Mouse (Mus musculus) erythroblast, embryonic 14.5 days (primary cell): Measurements from ENCODE around the gene Foxn3. TPM values are rescaled to one million over a fixed set of nuclear protein-coding genes. Genes with fewer than 3 reads are reported as not detected.

Experiments used
- H3K27me3 ChIP-seq: 2 replicates; pipeline ENCODE4 v1.6.1; 2012; ENCODE audit warnings: inconsistent platforms; ENCODE audit not compliant: control insufficient read depth
- H3K36me3 ChIP-seq: 2 replicates; pipeline ENCODE4 v1.6.1; 2012; ENCODE audit warnings: mild to moderate bottlenecking, inconsistent platforms; ENCODE audit not compliant: control insufficient read depth
- H3K4me1 ChIP-seq: 2 replicates; pipeline ENCODE4 v1.6.1; 2012; ENCODE audit warnings: inconsistent platforms; ENCODE audit not compliant: control insufficient read depth
- H3K4me3 ChIP-seq: replicated peaks from 2 replicates; pipeline ENCODE3; 2012; ENCODE audit warnings: moderate library complexity, mild to moderate bottlenecking, inconsistent platforms
- H3K9me3 ChIP-seq: 2 replicates; pipeline ENCODE4 v1.6.1; 2012; ENCODE audit warnings: low read length, inconsistent platforms, mixed read lengths; ENCODE audit not compliant: control insufficient read depth
- GATA1 ChIP-seq: IDR thresholded peaks from 2 replicates; pipeline ENCODE4 v1.6.1; 2012; ENCODE audit warnings: low read length, inconsistent platforms, mixed read lengths
- TAL1 ChIP-seq: IDR thresholded peaks from 3 replicates; pipeline ENCODE4 v1.6.1; 2012; ENCODE audit warnings: low read length, inconsistent platforms, mixed read lengths
- polyA plus RNA-seq: library from polyadenylated mRNA; stranded (reverse); fragments of >175 nt; gene quantifications from 2 replicates; pipeline ENCODE4 v1.2.3, GENCODE M21; 2012

The Foxn3 gene
- polyA plus RNA-seq, 1 experiment: 0.84 TPM

DNA sequence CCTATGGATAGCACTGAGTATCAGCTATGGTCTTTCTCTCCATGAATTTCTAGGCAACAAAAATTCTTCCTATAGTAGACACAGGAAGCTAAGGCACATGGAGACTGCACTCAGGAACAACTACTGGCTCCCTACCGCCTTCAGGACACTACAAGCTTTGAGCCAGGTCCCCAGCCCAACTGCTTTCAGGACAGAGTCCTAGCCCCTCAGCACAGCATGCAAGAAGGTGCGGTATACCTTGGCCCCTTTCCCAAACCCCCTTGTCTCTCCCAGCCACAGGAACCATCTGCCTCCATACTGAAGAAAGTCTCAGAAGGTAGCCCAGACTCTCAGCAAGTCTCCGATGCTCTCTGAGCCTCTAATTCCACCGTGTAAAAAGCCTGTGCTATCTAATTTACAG, 189.8 kb downstream of the Foxn3 start:
- peaks cover 9% of the 10 kb centered on the region for H3K36me3 ChIP-seq
- H3K4me1 ChIP-seq: peaks cover 21% of the 10 kb centered on the region
- no peaks in the 10 kb centered on the region for H3K9me3 ChIP-seq
- no peak for TF ChIP-seq TAL1
- TF ChIP-seq GATA1: no peak
- H3K27me3 ChIP-seq: no peaks in the 10 kb centered on the region
- H3K4me3 ChIP-seq: no peak overlapping the region

DNA sequence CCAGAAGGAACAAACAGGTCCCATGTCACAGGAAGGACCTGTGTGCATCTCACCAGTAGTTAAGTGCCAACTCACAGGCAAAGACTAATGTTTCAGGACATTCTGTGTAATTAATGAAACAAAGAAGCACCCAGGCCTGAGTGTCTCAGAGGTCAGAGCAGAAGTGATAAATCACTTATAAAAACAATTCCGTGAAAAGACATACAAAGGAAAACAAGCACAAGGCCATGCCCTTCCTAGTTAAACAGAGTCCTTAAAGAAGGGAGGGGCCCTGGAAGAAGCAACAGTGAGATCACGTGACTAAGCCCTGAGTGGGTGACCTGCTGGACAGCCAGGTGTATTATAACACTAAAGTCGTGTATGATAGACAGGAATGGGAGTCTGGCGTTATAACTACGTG, 191.9 kb downstream of the Foxn3 start:
- TF ChIP-seq TAL1 (no peak), GATA1 (no peak)
- Histone ChIP-seq H3K4me3 (no peak overlapping the region), H3K9me3 (no peaks in the 10 kb centered on the region), H3K27me3 (no peaks in the 10 kb centered on the region), H3K4me1 (peaks cover 3% of the 10 kb centered on the region; the same call in 1 of the 2 replicates), H3K36me3 (peaks cover 9% of the 10 kb centered on the region)

DNA sequence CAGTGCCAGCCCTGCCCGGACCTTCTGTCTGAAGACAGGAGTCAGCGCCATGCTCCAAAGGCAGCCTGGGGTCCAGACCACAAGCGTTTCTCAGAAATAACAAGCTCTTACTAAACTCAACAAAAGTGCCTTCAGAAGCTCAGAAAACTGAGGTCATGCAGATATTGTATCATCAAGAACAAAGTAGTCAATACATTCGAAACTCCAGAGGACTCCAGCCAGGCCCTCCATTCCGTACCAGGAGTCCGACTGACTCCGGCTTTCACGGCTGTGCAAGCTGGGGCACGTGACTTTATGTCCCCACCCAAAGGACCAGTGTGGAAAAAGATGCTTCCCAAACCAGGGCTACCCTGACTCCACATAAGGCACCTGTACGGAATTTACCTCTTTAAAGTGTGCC, 195.1 kb downstream of the Foxn3 start:
- Histone ChIP-seq H3K4me1 (peaks cover 6% of the 10 kb centered on the region; the same call in 1 of the 2 replicates), H3K9me3 (no peaks in the 10 kb centered on the region), H3K27me3 (no peaks in the 10 kb centered on the region), H3K36me3 (no peaks in the 10 kb centered on the region), H3K4me3 (no peak overlapping the region)
- TF ChIP-seq TAL1 (no peak), GATA1 (no peak)

DNA sequence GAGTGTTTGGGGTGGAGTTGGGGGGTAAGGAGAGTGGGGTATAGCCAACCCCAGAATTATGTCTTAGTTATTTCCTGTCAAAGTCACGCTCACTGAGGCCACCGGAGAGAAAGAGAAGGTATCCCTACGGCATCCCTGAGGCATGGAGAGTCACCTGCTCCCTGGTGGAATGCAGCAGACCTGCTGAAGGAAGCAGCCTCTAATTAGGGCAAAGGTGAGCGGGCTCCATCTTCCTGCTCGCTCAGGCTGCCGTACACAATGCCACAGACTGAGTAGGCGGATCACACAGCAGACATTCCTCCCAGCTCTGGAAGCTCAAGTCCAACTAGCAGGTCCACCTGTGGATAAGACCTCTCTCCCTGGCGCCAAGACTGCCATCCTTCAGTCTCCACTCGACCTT, 197.4 kb downstream of the Foxn3 start:
- Histone ChIP-seq H3K27me3 (no peaks in the 10 kb centered on the region), H3K4me1 (peaks cover 18% of the 10 kb centered on the region; the same call in 1 of the 2 replicates), H3K36me3 (no peaks in the 10 kb centered on the region), H3K4me3 (no peak overlapping the region), H3K9me3 (no peaks in the 10 kb centered on the region)
- TF ChIP-seq TAL1 (no peak), GATA1 (no peak)

DNA sequence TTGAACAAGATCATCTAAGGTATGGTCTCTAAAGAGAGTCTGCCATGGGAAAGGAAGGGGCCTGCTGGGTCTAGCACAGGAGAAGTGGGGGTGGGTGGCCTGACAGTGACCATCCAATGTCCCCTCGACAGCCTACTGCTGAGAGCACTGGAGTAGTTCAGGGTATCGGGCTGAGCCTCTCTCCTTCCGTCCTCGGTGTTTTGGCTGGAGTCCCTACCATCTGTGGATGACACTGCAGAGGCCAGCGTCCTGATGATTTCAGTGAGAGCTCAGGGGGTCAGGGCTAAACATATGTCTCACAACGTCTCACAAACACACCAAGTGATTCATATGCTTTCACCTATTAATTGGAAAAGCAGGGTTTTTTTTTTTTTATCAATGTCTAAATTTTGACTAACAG, 199.2 kb downstream of the Foxn3 start:
- Histone ChIP-seq H3K36me3 (no peaks in the 10 kb centered on the region), H3K4me1 (peaks cover 20% of the 10 kb centered on the region; the same call in 1 of the 2 replicates), H3K4me3 (no peak overlapping the region), H3K27me3 (no peaks in the 10 kb centered on the region), H3K9me3 (no peaks in the 10 kb centered on the region)
- TF ChIP-seq TAL1 (no peak), GATA1 (no peak)

DNA sequence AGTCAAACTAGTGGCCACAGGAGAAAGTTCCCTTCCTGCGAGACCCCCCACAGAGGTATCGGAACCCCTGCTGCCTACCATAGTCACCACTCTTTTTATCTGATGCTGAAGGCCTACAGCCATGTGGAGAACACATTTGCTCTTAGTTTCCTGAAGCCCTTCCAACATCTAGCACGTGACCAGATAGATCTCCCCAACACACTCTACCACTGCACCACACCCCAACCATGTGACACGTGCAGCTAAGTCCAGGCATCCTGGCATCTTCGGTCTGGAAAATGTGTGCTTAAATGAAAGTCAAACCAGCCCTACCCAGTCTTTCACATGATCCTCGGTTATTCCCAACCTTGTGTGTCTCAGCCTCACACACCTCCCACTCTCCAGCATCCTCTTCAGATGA, 200.4 kb downstream of the Foxn3 start:
- TF ChIP-seq TAL1 (no peak), GATA1 (no peak)
- H3K9me3 ChIP-seq: no peaks in the 10 kb centered on the region
- no peaks in the 10 kb centered on the region for H3K36me3 ChIP-seq
- peaks cover 20% of the 10 kb centered on the region; the same call in 1 of the 2 replicates for H3K4me1 ChIP-seq
- H3K27me3 ChIP-seq: no peaks in the 10 kb centered on the region
- H3K4me3 ChIP-seq: no peak overlapping the region

DNA sequence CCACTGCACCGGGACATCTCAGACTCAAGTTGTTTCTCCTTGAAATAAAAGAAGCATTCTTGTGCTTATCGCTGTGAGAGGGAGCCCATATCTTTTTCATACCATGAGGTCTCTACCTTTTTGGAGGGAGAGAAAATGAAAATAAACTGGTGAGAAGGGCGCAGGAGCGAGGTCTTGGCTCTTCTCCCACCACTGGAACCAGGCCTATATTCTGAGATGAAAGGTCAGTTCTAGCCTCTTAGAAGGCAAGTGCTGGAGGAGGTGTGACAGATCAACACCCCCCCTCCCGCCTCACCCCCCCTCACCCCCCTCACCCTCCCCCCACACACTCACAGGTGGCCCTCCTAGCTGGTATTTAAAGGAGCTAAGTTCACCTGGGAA, 201.6 kb downstream of the Foxn3 start:
- Histone ChIP-seq H3K4me1 (peaks cover 20% of the 10 kb centered on the region; the same call in 1 of the 2 replicates), H3K4me3 (no peak overlapping the region), H3K36me3 (no peaks in the 10 kb centered on the region), H3K9me3 (no peaks in the 10 kb centered on the region), H3K27me3 (no peaks in the 10 kb centered on the region)
- no peak for TF ChIP-seq GATA1
- no peak for TF ChIP-seq TAL1

DNA sequence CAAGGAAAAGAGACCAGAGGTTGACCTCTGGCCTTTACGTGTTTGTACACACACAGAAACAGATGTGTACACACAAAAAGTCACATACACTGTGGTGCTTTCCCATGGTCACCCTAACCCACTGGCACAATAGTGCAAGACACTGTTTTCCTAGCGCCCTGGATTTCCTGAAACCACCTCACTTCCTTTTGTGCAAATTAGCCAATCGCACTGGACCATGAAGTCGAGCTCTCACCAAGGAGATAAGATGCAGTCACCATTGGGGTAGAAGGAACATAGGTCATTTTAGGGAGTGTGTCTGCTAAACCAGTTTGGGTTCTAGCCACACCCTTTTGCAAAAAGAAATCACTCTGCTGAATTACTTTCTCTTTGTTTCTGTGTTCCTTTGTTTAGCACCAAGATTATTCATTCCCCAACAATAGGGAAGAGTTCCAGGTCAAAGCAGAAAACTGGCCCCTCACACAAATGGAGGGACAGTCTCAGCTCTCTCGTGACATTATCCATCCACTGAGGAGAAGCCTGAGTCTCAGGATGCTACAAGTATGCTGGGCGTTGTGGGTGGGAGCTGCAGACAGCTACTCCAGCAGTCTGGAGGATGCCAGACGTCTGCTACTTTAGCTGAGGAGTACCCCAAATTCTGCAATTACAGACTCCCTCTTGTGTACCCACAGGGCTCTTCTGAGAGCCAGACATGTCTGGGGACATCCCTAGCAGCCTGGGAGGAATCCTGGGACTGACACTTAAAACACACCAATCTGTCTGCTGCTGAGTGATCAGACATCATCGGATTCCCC, 202.2 kb downstream of the Foxn3 start:
- Histone ChIP-seq H3K9me3 (no peaks in the 10 kb centered on the region), H3K4me1 (peaks cover 20% of the 10 kb centered on the region; the same call in 1 of the 2 replicates), H3K36me3 (no peaks in the 10 kb centered on the region), H3K4me3 (no peak overlapping the region), H3K27me3 (no peaks in the 10 kb centered on the region)
- TF ChIP-seq GATA1 (no peak), TAL1 (no peak)

DNA sequence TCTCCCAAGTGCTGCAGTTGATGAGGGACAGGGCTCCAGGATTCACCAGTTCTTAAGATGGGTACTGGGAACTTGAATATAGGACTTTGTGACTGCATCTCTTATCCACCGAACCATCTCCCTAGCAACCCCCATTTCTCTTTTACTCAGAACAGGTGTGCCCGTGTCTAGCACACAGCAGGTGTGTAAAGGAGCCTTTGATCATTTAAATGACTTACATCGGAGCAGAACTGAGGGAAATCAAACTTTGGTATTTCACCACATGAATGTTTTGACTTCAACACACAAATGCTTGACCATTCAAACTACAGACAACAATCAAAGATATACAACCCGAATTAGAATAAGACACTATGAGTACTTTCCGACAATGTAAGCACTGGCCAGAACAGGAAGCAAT, 204.7 kb downstream of the Foxn3 start:
- Histone ChIP-seq H3K27me3 (no peaks in the 10 kb centered on the region), H3K4me3 (no peak overlapping the region), H3K4me1 (peaks cover 18% of the 10 kb centered on the region; the same call in 1 of the 2 replicates), H3K36me3 (no peaks in the 10 kb centered on the region), H3K9me3 (no peaks in the 10 kb centered on the region)
- TF ChIP-seq GATA1: no peak
- TF ChIP-seq TAL1: no peak

DNA sequence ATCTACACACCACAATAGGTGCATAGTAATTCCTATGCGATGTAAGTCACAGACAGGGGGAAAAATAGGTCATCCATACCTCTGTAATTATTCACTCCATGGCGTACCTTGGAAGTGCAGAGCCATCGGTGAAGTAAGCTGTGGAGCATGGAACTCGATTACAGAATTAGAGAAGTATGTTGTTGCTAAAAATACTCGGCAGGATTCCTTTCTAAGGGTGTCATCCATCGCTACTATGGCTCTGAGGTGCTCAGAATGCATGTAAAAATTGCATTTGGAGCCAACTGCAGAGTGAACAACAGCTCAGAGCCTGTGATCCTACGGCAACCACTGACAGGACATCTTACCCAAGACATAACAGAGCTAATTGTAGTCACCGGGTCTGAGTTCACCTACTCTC, 206.7 kb downstream of the Foxn3 start:
- Histone ChIP-seq H3K4me1 (peaks cover 26% of the 10 kb centered on the region), H3K27me3 (no peaks in the 10 kb centered on the region), H3K36me3 (no peaks in the 10 kb centered on the region), H3K4me3 (no peak overlapping the region), H3K9me3 (no peaks in the 10 kb centered on the region)
- TF ChIP-seq TAL1: no peak
